Mouse (Mus musculus) small intestine, adult 2 months (tissue): ENCODE measurements around the gene Atp6ap1l.

Source experiments
- CTCF ChIP-seq: fragments of 200-500 bp; IDR thresholded peaks from 2 replicates; pipeline ENCODE4 v1.5.1; 2012; ENCODE audit warnings: low read depth, mild to moderate bottlenecking, control low read depth, inconsistent platforms, low read length, moderate library complexity, mixed read lengths; ENCODE audit not compliant: insufficient replicate concordance, insufficient read length; ENCODE audit errors: extremely low read depth
- POLR2A ChIP-seq: fragments of 200-500 bp; IDR thresholded peaks from 2 replicates; pipeline ENCODE4 v1.6.1; 2012; ENCODE audit warnings: low read depth, mild to moderate bottlenecking, control low read depth, inconsistent platforms, low read length, moderate library complexity

DNA sequence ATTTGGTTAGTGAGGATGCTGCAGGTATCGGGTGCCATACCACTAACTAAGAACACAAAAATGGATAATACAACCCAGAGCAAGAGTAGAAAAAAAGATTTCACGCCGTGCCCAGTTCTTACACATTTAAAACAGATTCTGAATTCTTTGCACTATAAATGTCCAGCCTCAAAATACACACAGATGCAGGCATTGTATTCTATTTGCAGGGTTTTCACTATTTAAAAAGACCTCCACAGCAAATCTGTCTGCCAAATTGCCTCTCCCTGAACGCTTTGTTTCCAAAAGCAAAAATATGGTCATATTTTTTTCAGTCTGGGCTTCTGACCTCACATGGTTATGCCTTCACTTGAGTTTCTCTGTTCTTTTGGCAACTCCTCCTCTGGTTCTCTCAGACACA, 10.3 kb downstream of the Atp6ap1l start:
- TF ChIP-seq POLR2A (no peak), CTCF (no peak)
